Mouse (Mus musculus) T-helper 2 cell (primary cell): ENCODE data around the gene Krt2.

ENCODE experiments used
- in situ Hi-C: fragments of 300-600 bp; cut with MboI, MseI; formaldehyde crosslinking; loops from one replicate; pipeline ENCODE4 v1.15.1; 2025; ENCODE audit warnings: high pct_unique_total_duplicates

The Krt2 gene

GRCm38 (mm10) chr15:101817875-101818274 is at the start of gene Krt2:
TSS of gene Krt2 (minus strand) at chr15:101818169.
- in situ Hi-C loops, result no loop called here

GRCm38 (mm10) chr15:101866754-101867153 is 48.8 kb upstream of the Krt2 start:
- in situ Hi-C loops, result no loop called here

GRCm38 (mm10) chr15:101860421-101861130 is 42.6 kb upstream of the Krt2 start:
- in situ Hi-C loops, result no loop called here

DNA sequence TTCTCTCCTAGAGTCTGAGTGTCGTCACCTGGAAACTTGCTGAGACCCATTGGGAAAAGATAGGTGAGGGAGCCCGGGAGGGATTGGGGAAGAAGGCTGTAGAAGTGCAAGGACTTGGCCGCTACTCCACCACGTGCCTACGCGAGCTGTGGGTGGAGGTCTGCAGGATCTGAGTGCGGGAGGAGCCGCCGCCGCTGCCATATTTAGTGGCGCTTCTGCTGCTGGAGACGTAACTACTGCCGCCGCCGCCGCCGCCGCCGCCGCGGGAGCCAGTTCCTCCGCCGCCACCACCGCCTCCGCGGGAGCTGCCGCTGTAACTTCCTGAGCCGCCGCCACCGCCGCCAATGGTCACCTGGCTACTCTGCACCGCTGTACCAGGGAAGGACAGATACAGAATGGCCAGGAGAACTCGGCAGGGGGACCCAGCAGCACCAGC is 41.8 kb upstream of the Krt2 start:
- in situ Hi-C loops, result no loop called here

- in situ Hi-C loops, result no loop called here
These were observed 40.9 kb upstream of the Krt2 start for GRCm38 (mm10) chr15:101858673-101859425.

GRCm38 (mm10) chr15:101856696-101857095 is 38.7 kb upstream of the Krt2 start:
- in situ Hi-C loops, result no loop called here

- in situ Hi-C loops, result no loop called here
These were observed 37.8 kb upstream of the Krt2 start for GRCm38 (mm10) chr15:101855732-101856131.

- in situ Hi-C loops, result no loop called here
These were observed 36.3 kb upstream of the Krt2 start for GRCm38 (mm10) chr15:101854294-101854693.

GRCm38 (mm10) chr15:101852571-101852970 is 34.6 kb upstream of the Krt2 start:
- in situ Hi-C loops, result no loop called here

DNA sequence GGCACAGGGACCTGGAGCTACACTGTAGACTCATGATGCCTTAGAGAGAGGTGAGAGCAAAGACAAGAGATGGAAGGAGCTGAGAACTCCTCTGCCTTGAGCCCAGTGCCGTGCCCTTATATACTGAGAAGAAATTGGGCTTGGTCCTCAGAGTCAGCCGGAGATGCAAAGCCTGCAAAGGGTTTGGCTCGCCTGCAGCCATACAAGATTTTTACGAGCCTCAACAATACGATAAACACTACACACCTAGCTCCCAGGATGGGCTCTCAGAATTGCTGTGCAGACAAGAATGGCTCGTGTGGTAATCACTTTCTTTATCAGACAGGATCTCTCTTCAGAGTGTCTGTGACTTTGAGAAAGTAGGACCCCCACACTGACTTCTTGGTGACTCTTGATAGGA is 32.7 kb upstream of the Krt2 start, which contains the start of gene Krt1:
Gene Krt1, minus strand, starts transcription at position 101 of the 400 bp plus-strand sequence.
- in situ Hi-C loops, result no loop called here

DNA sequence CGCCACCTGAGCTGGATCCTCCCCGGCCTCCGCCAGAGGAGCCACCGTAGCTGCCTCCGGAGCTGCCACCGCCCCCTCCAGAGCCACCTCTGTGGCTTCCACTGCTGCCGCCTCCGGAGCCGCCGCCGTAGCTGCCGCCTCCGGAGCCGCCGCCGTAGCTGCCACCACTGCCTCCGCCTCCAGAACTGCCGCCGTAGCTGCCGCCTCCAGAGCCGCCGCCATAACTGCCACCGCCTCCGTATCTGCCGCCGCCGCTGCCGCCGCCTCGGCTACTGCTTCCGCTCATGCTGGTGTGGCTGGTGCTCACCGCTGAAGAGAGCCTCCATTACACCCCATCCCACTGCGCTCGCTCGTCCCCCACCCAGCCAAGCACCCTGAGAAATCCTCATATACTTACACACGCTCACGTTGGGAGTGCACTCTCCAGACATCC is 28.0 kb upstream of the Krt2 start:
- in situ Hi-C loops, result no loop called here

- in situ Hi-C loops, result no loop called here
These were observed 25.2 kb upstream of the Krt2 start for GRCm38 (mm10) chr15:101843192-101843591.

- in situ Hi-C loops, result no loop called here
These were observed 16.9 kb upstream of the Krt2 start for GRCm38 (mm10) chr15:101834784-101835328.

DNA sequence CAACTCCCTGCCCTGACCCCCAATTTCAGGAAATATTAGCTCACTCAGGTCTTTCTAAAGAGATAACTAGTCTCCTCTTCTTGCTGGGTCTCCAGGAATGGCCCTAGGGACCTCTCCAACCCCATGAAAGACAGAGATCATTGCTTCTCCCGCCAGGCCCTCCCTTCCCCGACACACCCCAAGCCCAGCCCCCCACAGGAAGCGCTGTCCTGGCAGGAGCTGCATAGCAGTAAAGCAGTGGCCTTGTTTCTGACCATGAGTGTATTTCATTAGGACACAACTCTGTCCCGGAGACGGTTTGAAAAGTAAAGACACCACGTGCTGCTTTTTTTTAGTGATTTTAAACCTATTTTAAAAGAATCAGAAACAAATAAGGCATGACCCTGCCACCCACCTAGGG is 15.2 kb upstream of the Krt2 start:
- in situ Hi-C loops, result no loop called here

DNA sequence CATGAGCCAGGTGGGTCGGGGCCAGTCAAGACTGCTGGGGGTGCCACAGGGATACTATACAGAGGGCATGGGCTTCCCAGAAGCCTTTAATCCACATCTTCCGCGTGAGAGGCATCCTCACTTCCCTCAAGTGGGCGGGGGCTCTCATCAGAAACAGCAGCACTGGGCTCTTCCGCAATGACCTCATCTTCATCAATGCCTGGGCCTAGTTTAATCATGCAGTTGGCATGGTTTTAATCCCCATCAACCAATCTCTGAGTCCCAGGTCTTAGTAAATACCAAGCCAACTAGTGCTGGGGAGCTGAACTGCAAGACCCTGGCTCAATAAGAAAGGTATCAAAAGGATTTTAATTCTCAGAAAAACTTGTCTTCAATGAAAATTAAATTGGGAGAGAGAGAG is 11.5 kb upstream of the Krt2 start:
- in situ Hi-C loops, result no loop called here

GRCm38 (mm10) chr15:101821786-101822185 is 3.8 kb upstream of the Krt2 start:
- in situ Hi-C loops, result no loop called here

GRCm38 (mm10) chr15:101803052-101803822 is 14.7 kb downstream of the Krt2 start:
- in situ Hi-C loops, result no loop called here

DNA sequence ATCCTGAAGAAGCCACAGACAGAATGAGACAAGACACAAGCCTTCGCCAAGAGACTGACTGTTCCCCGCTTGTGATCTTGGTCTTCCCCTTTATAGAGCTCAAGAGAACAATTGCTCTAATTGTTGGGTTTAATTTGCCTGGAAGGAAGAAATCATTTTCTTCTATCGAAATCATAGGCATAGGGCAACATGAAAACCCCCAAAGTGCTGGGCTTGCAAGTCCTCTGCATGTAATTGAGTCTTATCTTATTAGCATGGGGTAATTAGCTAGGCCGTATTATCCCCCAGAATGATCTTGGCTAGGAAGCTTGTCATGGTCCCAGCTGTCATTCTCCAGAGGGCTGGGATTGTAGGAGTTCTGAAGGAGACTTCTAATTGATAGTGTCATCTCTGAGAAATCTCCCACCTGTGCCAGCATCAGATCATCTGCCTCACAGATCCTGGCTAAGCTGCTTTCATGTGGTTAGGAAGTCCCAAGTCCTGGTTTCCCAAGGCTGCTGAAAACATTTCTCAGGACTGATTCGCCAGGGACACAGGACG is 15.6 kb downstream of the Krt2 start, which contains the start of gene Krt73:
Gene Krt73, minus strand, starts transcription at position 51 of the 540 bp plus-strand sequence.
- in situ Hi-C loops, result no loop called here

GRCm38 (mm10) chr15:101790867-101791266 is 27.1 kb downstream of the Krt2 start:
- in situ Hi-C loops, result no loop called here

DNA sequence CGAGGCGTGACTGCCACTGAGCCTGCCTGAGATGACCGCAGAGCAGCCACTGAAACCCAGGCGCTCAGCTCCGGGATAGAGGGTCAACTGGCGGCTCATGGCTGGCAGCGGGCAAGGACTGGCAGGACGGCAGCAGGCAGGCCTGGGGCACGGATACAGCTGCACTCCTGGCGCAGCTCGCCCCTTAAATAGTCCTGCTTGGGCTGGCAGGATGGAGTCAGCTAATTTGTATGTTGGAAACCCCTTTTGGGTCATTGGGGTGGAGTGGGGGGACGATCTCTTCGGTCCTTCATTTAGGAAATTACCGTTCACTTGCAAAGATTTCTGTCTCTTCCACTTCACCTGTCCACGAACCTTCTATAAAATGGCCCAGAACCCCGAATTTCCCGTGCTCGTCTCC is 31.6 kb downstream of the Krt2 start, which contains the start of gene Krt72:
Gene Krt72, minus strand, starts transcription at position 101 of the 400 bp plus-strand sequence.
- in situ Hi-C loops, result no loop called here

- in situ Hi-C loops, result loop anchor here (5.0 to 25.0 kb wide), 2 partner anchors 184 to 436 kb away; no protein-coding TSS in a partner anchor
These were observed 44.5 kb downstream of the Krt2 start for GRCm38 (mm10) chr15:101773420-101773819.
